Mouse (Mus musculus): ENCODE results near the gene Crk.

DNA sequence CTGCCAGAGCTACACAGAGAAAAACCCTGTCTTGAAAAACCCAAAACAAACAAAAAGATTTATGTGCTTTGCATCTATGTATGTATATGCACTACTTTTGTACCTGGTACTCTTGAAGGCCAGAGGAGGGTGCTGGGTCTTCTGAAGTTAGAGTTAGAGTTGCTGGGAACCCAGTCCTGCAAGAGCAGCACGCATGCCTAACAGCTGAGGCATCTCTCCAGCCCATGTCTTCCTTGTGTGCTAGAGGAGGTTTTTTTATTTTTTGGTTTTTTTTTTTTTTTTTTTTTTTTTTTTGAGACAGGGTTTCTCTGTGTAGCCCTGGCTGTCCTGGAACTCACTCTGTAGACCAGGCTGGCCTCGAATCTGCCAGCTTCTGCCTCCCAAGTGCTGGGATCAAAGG lies 9.1 kb downstream of the Crk start:
- TF ChIP-seq CTCF (IDR thresholded peaks at IDR 0.05; ENCODE audit: low read depth, low read length), result no peak
- TF ChIP-seq EP300 (IDR thresholded peaks at IDR 0.05; ENCODE audit: insufficient read depth, low read depth, low read length), result no peak
- no peak for TF ChIP-seq POLR2A (IDR thresholded peaks at IDR 0.05; ENCODE audit: insufficient read depth, low read length)
